Comparison of ENCODE assay signal across 9 mouse cellular contexts in the genomic region with DNA sequence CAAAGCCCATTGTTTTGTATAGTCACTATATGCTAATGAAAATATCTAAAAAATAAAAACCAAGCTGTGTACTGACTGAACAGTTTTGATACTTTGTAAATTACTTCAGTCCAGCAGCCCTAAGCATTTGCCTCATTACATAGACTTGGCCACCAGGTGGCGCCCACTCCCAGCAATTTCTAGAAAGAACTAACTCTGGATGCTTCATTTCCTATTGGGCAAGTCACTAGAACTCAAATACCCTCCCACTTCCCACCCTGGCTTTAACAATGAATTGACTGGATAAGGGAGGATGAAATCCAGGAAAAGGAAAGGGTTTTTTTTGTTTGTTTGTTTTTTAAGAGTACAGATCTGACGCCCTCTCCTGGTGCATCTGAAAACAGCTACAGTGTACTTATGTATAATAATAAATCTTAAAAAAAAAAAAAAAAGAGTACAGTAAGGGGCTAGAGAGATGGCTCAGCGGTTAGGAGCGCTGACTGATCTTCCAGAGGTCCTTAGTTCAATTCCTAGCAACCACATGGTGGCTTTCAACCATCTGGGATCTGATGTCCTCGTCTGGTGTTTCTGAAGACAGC. TPM values are rescaled to one million over a fixed set of nuclear protein-coding genes. Genes with fewer than 3 reads are reported as not detected.
DNase-seq lines count a peak whose midpoint lies in the region; ATAC-seq and TF ChIP-seq lines count a peak whose summit lies in the region.
"Had no signal": no experiment of that assay in that cellular context is flagged by ENCODE, and none has a peak within 500 bp of the region (broad histone marks: within the 10 kb centered on the region; RNA-seq: fewer than 3 reads in every experiment).

No protein-coding gene starts in this region.

- no peaks in the 10 kb centered on the region for H3K36me3 ChIP-seq in E14TG2a.4 (ENCODE audit: insufficient read depth, low read length)
- H3K36me3 ChIP-seq: heart, embryonic 13.5 days had no signal

- intact Hi-C loops in heart, postnatal 10 days (cut with DNase I) = loop anchor here (2.0 to 10.0 kb wide), 4 partner anchors 117 to 1435 kb away; partner anchors contain the start of genes Micu2 and Sap18

- TF ChIP-seq CTCF in E14TG2a.4 (conservative IDR thresholded peaks at IDR 0.05; ENCODE audit: low read length) = peak; percentile 82
- peak; percentile 86 for TF ChIP-seq CTCF in brain, embryonic 14.5 days (IDR thresholded peaks at IDR 0.05; ENCODE audit: borderline replicate concordance, extremely low read depth, insufficient read depth, insufficient read length)

- peak; percentile 80 for ATAC-seq in erythroid progenitor cell, adult 5-6 weeks (replicated peaks; ENCODE audit: low FRiP score, poor library complexity, severe bottlenecking)
- ATAC-seq in neutrophil, adult 5-6 weeks (ENCODE audit: extremely low read depth, insufficient number of reproducible peaks, low FRiP score, poor library complexity, severe bottlenecking) = peak; percentile 74

- peak; percentile 95 for DNase-seq in brain, embryonic 14.5 days (ENCODE audit: low read depth)
- peak; percentile 87 to 93 for DNase-seq in heart, postnatal 10 days
- peak; percentile 91 to 92 for DNase-seq in kidney, postnatal 4 days
- DNase-seq in lung, adult 18-20 months = peak; percentile 82 to 83
- DNase-seq in testis, postnatal 10 days (ENCODE audit: low spot score) = peak; percentile 91

- no peaks in the 10 kb centered on the region for H3K9me3 ChIP-seq in E14TG2a.4 (ENCODE audit: low read length)
- H3K9me3 ChIP-seq: heart, embryonic 13.5 days had no signal

- H3K4me1 ChIP-seq in E14TG2a.4 (replicated peaks; ENCODE audit: low read depth, low read length) = no peaks in the 10 kb centered on the region
- H3K4me1 ChIP-seq: heart, embryonic 13.5 days had no signal

- no peaks in the 10 kb centered on the region for H3K27me3 ChIP-seq in E14TG2a.4 (ENCODE audit: insufficient read depth, low read length)
- H3K27me3 ChIP-seq: heart, embryonic 13.5 days had no signal

- H3K4me3 ChIP-seq in E14TG2a.4 (replicated peaks; ENCODE audit: low read length) = no peak overlapping the region
- H3K4me3 ChIP-seq: heart, embryonic 13.5 days had no signal

- no peak for TF ChIP-seq POLR2A in brain, embryonic 14.5 days (IDR thresholded peaks at IDR 0.05; ENCODE audit: borderline replicate concordance, extremely low read depth, insufficient read depth, insufficient read length, poor library complexity, severe bottlenecking)

RNA-seq across cellular contexts. Expression of gene Xpo4, which starts 14.8 kb away (rescaled TPM):
- 9.9 and 10.2 TPM in 2 replicates for polyA plus RNA-seq in brain, embryonic 14.5 days (2012; rRNA removed)
- total RNA-seq in erythroid progenitor cell, adult 5-6 weeks (2015; ENCODE audit: low replicate concordance) = 20.5 and 23.1 TPM in 2 replicates
- total RNA-seq in erythroid progenitor cell, adult 5-6 weeks (2017; ENCODE audit: low replicate concordance) = 39.3 and 75.2 TPM in 2 replicates
- total RNA-seq in heart, postnatal 10 days (2021) = 10 to 100 TPM; 16.6 to 19.1 TPM
- total RNA-seq in neutrophil, adult 5-6 weeks (2017) = 23.9 and 27.1 TPM in 2 replicates
